Mouse (Mus musculus) limb, embryonic 15.5 days (tissue): ENCODE measurements around the gene Sema3g. TPM values are rescaled to one million over a fixed set of nuclear protein-coding genes. Genes with fewer than 3 reads are reported as not detected.

ENCODE experiments used
- ATAC-seq: fragments of 200-750 bp; cut with Nextera tagmentation; 2 replicates; pipeline ENCODE4 v1.8.0; 2017; ENCODE audit warnings: low read depth, moderate TSS enrichment; ENCODE audit not compliant: insufficient number of reproducible peaks, low FRiP score, low TSS enrichment
- H3K27ac ChIP-seq: fragments of 300-500 bp; sonication (generic); 2 replicates; pipeline ENCODE4 v1.5.1; 2015; ENCODE audit warnings: moderate library complexity, mild to moderate bottlenecking, inconsistent platforms
- H3K27me3 ChIP-seq: fragments of 300-500 bp; sonication (generic); 2 replicates; pipeline ENCODE4 v1.6.1; 2015; ENCODE audit warnings: inconsistent platforms
- H3K36me3 ChIP-seq: fragments of 300-500 bp; sonication (generic); 2 replicates; pipeline ENCODE4 v1.6.1; 2015; ENCODE audit warnings: inconsistent platforms
- H3K4me1 ChIP-seq: fragments of 300-500 bp; sonication (generic); 2 replicates; pipeline ENCODE4 v1.6.1; 2015; ENCODE audit warnings: inconsistent platforms
- H3K4me2 ChIP-seq: fragments of 300-500 bp; sonication (generic); 2 replicates; pipeline ENCODE4 v1.6.1; 2015; ENCODE audit warnings: mild to moderate bottlenecking, inconsistent platforms
- H3K4me3 ChIP-seq: fragments of 300-500 bp; sonication (generic); 2 replicates; pipeline ENCODE4 v1.5.1; 2015; ENCODE audit warnings: mild to moderate bottlenecking, inconsistent platforms
- H3K9ac ChIP-seq: fragments of 300-500 bp; sonication (generic); 2 replicates; pipeline ENCODE4 v1.6.1; 2015; ENCODE audit warnings: inconsistent platforms
- H3K9me3 ChIP-seq: fragments of 300-500 bp; sonication (generic); 2 replicates; pipeline ENCODE4 v1.6.1; 2016; ENCODE audit warnings: inconsistent platforms
- WGBS: fragments of 180-500 bp; shearing (Covaris S2); methylation state at CpG from one replicate; pipeline ENCODE4 v1.1.7; 2015; 5-methylcytosine and 5-hydroxymethylcytosine counted together
- polyA plus RNA-seq: library from polyadenylated mRNA; unstranded; fragments of >200 nt; fragmentation: Nextera tagmentation; extraction: Ambion mirVana; gene quantifications from 2 replicates; pipeline ENCODE4 v1.2.1, GENCODE M21; 2015

Gene Sema3g
- polyA plus RNA-seq, 1 experiment from 2014 or later, result 1.5 TPM

GRCm38 (mm10) chr14:31211854-31212253, 5.8 kb upstream of the Sema3g start:
- H3K27me3 ChIP-seq, result no peaks in the 10 kb centered on the region
- peaks cover 21% of the 10 kb centered on the region for H3K4me1 ChIP-seq
- no peak overlapping the region for H3K4me2 ChIP-seq
- no peak for ATAC-seq
- no peak overlapping the region for H3K9ac ChIP-seq
- no peak overlapping the region for H3K27ac ChIP-seq
- H3K4me3 ChIP-seq, result no peak overlapping the region
- 85% methylated on average over 6 of the region's 6 CpGs for WGBS
- no peaks in the 10 kb centered on the region for H3K9me3 ChIP-seq
- no peaks in the 10 kb centered on the region for H3K36me3 ChIP-seq

- Histone ChIP-seq H3K4me3 (no peak overlapping the region), H3K4me1 (peaks cover 20% of the 10 kb centered on the region), H3K36me3 (no peaks in the 10 kb centered on the region), H3K27me3 (no peaks in the 10 kb centered on the region), H3K27ac (no peak overlapping the region; the same call in 1 of the 2 replicates), H3K9ac (no peak overlapping the region), H3K9me3 (no peaks in the 10 kb centered on the region), H3K4me2 (no peak overlapping the region)
- no peak for ATAC-seq
- 61% methylated on average over 3 of the region's 3 CpGs for WGBS
Observed at GRCm38 (mm10) chr14:31212499-31212898, 5.2 kb upstream of the Sema3g start.

DNA sequence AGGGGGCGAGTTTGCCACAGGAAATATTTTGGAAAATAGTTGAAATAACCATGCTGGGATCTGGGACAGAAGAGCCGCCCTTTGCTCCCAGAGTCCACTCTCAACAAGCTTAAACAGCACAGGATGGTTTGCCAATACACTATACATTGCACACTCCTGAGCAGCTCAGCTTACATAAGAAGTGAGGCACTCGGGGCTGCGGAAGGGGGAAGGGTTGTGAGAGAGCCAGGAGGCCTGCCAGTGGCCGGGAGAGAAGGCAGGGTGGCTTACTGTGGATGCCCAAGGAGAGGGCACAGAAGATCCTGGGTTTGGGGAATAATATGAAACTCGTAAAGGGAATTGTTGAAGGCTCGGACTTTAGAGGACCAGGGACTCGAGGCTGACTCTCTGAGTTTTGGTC, 3.8 kb upstream of the Sema3g start:
- Histone ChIP-seq H3K9me3 (no peaks in the 10 kb centered on the region), H3K4me2 (no peak overlapping the region), H3K27ac (no peak overlapping the region), H3K4me3 (no peak overlapping the region), H3K4me1 (peaks cover 26% of the 10 kb centered on the region), H3K36me3 (no peaks in the 10 kb centered on the region), H3K9ac (no peak overlapping the region), H3K27me3 (no peaks in the 10 kb centered on the region)
- WGBS, result 64% methylated on average over 8 of the region's 8 CpGs
- no peak for ATAC-seq

- Histone ChIP-seq H3K9ac (no peak overlapping the region), H3K27ac (no peak overlapping the region), H3K27me3 (no peaks in the 10 kb centered on the region), H3K4me2 (no peak overlapping the region), H3K4me1 (peaks cover 26% of the 10 kb centered on the region), H3K36me3 (no peaks in the 10 kb centered on the region), H3K4me3 (no peak overlapping the region), H3K9me3 (no peaks in the 10 kb centered on the region)
- no peak for ATAC-seq
- WGBS, result 89% methylated on average over 3 of the region's 3 CpGs
Observed at GRCm38 (mm10) chr14:31214684-31215083, 3.0 kb upstream of the Sema3g start.

GRCm38 (mm10) chr14:31215157-31216002, 2.3 kb upstream of the Sema3g start:
- Histone ChIP-seq H3K9me3 (no peaks in the 10 kb centered on the region), H3K27me3 (no peaks in the 10 kb centered on the region), H3K4me1 (peaks cover 27% of the 10 kb centered on the region), H3K4me3 (no peak overlapping the region), H3K9ac (0 out of 2 replicates have a peak overlapping the region, but pooled peaks have one; percentile 0), H3K36me3 (no peaks in the 10 kb centered on the region), H3K4me2 (no peak overlapping the region), H3K27ac (no peak overlapping the region)
- ATAC-seq, result no peak
- 30% methylated on average over 15 of the region's 15 CpGs for WGBS

DNA sequence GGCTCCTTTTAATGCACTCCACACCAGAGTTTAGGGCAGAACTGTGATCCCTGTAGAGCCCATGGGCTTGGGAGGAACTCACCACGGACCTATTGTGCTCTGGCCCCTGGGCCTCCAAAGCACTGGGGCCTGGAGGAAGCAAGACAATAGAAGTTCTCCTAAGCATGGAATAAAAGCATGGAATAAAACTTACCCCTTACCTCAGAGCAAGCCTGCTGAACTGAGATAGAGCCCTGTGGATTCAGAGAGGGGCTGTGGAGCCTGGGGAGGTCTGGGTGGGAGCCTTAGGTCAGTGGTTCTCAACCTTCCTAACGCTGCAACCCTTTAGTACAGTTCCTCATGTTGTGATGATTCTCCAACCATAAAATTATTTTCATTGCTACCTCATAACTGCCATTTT, 814 bp upstream of the Sema3g start, which contains the start of gene Nisch:
TSS of gene Nisch (minus strand) at position 101 of the 400 bp plus-strand sequence.
- Histone ChIP-seq H3K27me3 (no peaks in the 10 kb centered on the region), H3K4me3 (peak within 1 kb of the TSS; percentile 3; the same call in 1 of the 2 replicates), H3K4me2 (0 out of 2 replicates have a peak within 1 kb of the TSS, but pooled peaks have one; percentile 19), H3K36me3 (no peaks in the 10 kb centered on the region), H3K9ac (0 out of 2 replicates have a peak within 1 kb of the TSS, but pooled peaks have one; percentile 0), H3K9me3 (no peaks in the 10 kb centered on the region), H3K4me1 (peaks cover 29% of the 10 kb centered on the region), H3K27ac (no peak within 1 kb of the TSS)
- no peak for ATAC-seq
- WGBS, result 84% methylated on average over 2 of the region's 2 CpGs

- 40% methylated on average over 4 of the region's 4 CpGs for WGBS
- ATAC-seq, result peak; percentile 25; the same call in 1 of the 2 replicates
- Histone ChIP-seq H3K4me1 (peaks cover 32% of the 10 kb centered on the region), H3K9ac (no peak overlapping the region), H3K36me3 (no peaks in the 10 kb centered on the region), H3K27me3 (no peaks in the 10 kb centered on the region), H3K4me3 (no peak overlapping the region), H3K27ac (peak overlapping the region; percentile 69), H3K9me3 (no peaks in the 10 kb centered on the region), H3K4me2 (no peak overlapping the region)
Observed at GRCm38 (mm10) chr14:31226978-31227377, 9.3 kb downstream of the Sema3g start.

GRCm38 (mm10) chr14:31228234-31228633, 10.6 kb downstream of the Sema3g start:
- Histone ChIP-seq H3K4me3 (no peak overlapping the region), H3K36me3 (no peaks in the 10 kb centered on the region), H3K4me1 (peaks cover 37% of the 10 kb centered on the region), H3K4me2 (no peak overlapping the region), H3K27ac (no peak overlapping the region), H3K27me3 (no peaks in the 10 kb centered on the region), H3K9ac (no peak overlapping the region), H3K9me3 (no peaks in the 10 kb centered on the region)
- WGBS, result 56% methylated on average over 6 of the region's 6 CpGs
- no peak for ATAC-seq

- Histone ChIP-seq H3K36me3 (no peaks in the 10 kb centered on the region), H3K4me3 (no peak overlapping the region), H3K4me1 (peaks cover 39% of the 10 kb centered on the region), H3K9ac (no peak overlapping the region), H3K27ac (no peak overlapping the region), H3K4me2 (no peak overlapping the region), H3K27me3 (no peaks in the 10 kb centered on the region), H3K9me3 (no peaks in the 10 kb centered on the region)
- 61% methylated on average over 8 of the region's 8 CpGs for WGBS
- ATAC-seq, result no peak
Observed at GRCm38 (mm10) chr14:31230442-31230841, 12.8 kb downstream of the Sema3g start.

DNA sequence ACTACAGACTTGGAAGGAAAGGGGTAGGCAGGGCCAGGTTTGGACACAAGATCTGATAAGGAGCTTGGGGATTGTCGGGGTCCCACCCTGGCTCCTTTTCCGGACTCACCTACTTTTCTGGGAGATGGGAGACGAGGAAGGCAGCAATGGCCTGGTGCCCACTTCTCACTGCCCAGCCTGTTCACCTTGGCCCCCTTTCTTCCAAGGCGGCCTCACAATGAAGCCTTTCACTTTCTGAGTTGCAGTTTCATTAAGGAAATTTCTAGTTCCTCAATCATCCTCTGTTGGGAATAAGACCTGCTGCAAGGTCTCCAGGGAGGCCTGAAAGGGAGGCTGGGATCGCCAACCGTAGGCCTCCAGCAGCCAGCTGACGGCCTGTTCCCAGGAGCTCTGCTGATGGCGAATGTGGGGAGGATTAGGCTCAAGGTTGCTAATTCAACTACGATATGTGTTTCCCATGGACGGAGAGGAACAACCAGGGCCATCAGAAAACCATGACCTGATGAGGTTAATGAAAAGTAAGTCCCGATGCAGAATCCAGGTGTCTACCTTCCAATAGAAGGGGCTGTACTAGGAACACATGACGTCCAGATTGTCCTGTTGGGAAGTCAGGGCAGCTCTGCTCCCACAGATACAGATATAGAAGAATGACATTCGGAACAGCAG, 14.9 kb downstream of the Sema3g start:
- Histone ChIP-seq H3K4me2 (no peak overlapping the region), H3K36me3 (no peaks in the 10 kb centered on the region), H3K4me3 (no peak overlapping the region), H3K9me3 (no peaks in the 10 kb centered on the region), H3K27me3 (no peaks in the 10 kb centered on the region), H3K9ac (no peak overlapping the region), H3K4me1 (peaks cover 25% of the 10 kb centered on the region), H3K27ac (peak overlapping the region; percentile 28)
- 75% methylated on average over 13 of the region's 13 CpGs for WGBS
- ATAC-seq, result no peak

DNA sequence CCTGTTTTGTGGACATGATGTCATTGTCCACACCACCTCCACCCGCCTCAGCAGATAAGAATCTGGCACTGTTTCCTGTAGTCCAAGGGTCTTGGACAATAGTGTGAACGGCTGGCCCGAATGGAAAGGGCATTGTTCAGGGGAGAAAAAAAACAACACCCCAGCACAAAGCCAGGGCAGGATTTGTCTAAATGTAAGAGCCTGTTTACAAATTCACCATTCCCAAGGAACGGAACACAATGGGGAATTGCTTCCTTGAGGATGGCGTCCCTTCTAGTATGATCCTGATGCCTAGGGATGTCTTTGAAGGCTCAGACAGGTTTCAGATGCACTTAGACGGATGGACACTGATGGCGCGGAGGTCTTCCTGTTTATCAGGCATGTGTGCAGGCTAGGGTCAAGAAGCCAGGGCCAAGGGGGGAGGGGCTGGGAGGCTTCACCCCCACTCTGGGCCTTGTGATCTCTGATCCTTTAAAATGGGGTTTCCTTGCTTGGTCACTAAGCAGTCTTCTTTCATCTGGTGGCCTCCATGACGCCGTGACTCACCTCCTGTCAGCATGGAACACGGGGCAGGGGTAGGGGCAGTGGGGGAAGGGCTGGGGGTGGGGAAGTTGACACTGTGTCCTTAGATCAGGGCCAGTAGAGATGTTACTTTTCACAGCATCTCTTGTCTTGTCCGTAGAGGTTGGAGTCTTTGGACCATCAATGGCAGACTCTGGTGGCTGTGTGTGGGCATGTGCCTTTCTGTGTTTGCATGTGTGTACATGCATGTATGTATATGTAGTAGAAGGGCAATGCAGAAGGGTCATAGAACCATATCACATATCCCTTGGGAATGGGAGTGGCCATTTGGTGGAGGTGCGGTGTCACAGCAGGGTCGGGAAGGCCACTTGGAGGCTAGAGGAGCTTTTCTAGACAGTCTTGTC, 15.7 kb downstream of the Sema3g start:
- Histone ChIP-seq H3K27ac (peak overlapping the region; percentile 28; the same call in 1 of the 2 replicates), H3K27me3 (no peaks in the 10 kb centered on the region), H3K4me2 (no peak overlapping the region), H3K4me3 (no peak overlapping the region), H3K36me3 (no peaks in the 10 kb centered on the region), H3K4me1 (peaks cover 24% of the 10 kb centered on the region), H3K9me3 (no peaks in the 10 kb centered on the region), H3K9ac (no peak overlapping the region)
- ATAC-seq, result no peak
- 81% methylated on average over 14 of the region's 14 CpGs for WGBS
